Mouse (Mus musculus): ENCODE measurements around the gene Nbeal2. TPM values are rescaled to one million over a fixed set of nuclear protein-coding genes. Genes with fewer than 3 reads are reported as not detected.

Nbeal2 gene
- polyA plus RNA-seq (2016; fragmentation: Nextera tagmentation; extraction: Ambion mirVana): 1.8 and 2.1 TPM in 2 replicates

- peak within 1 kb of the TSS; percentile 72 for H3K9ac ChIP-seq
- peaks cover 48% of the 10 kb centered on the region for H3K4me1 ChIP-seq
Measured at GRCm38 (mm10) chr9:110653655-110654461, at the start of gene Nbeal2. TSS of gene Nbeal2 (minus strand) at chr9:110654161.

GRCm38 (mm10) chr9:110702848-110703247, 48.9 kb upstream of the Nbeal2 start:
- ATAC-seq (ENCODE audit: low FRiP score): no peak
- WGBS: 95% methylated on average over 1 of the region's 1 CpGs
- H3K9me3 ChIP-seq (replicated peaks): no peaks in the 10 kb centered on the region
- H3K4me3 ChIP-seq: no peak overlapping the region
- H3K4me1 ChIP-seq: no peaks in the 10 kb centered on the region
- no peak overlapping the region for H3K9ac ChIP-seq
- H3K4me2 ChIP-seq (replicated peaks): no peak overlapping the region
- peaks cover 9% of the 10 kb centered on the region; the same call in 1 of the 2 replicates for H3K36me3 ChIP-seq
- no peak overlapping the region for H3K27ac ChIP-seq
- no peaks in the 10 kb centered on the region for H3K27me3 ChIP-seq

More at GRCm38 (mm10) chr9:110653655-110654461, at the start of gene Nbeal2:
- peak; percentile 55 for ATAC-seq (ENCODE audit: low FRiP score)
- Histone ChIP-seq H3K27me3 (peaks cover 36% of the 10 kb centered on the region), H3K4me3 (peak within 1 kb of the TSS; percentile 63), H3K4me2 (replicated peaks) (peak within 1 kb of the TSS; percentile 100), H3K9me3 (replicated peaks) (no peaks in the 10 kb centered on the region), H3K27ac (no peak within 1 kb of the TSS), H3K36me3 (no peaks in the 10 kb centered on the region)
- under 1% methylated on average over 70 of the region's 75 CpGs for WGBS

GRCm38 (mm10) chr9:110701114-110702032, 47.4 kb upstream of the Nbeal2 start:
- 77% methylated on average over 11 of the region's 12 CpGs for WGBS
- H3K4me3 ChIP-seq: no peak overlapping the region
- H3K4me2 ChIP-seq (replicated peaks): no peak overlapping the region
- H3K27me3 ChIP-seq: no peaks in the 10 kb centered on the region
- no peak overlapping the region for H3K9ac ChIP-seq
- H3K4me1 ChIP-seq: no peaks in the 10 kb centered on the region
- no peak for ATAC-seq (ENCODE audit: low FRiP score)
- no peaks in the 10 kb centered on the region for H3K9me3 ChIP-seq (replicated peaks)
- H3K36me3 ChIP-seq: peaks cover 11% of the 10 kb centered on the region; the same call in 1 of the 2 replicates
- no peak overlapping the region for H3K27ac ChIP-seq

- no peaks in the 10 kb centered on the region for H3K4me1 ChIP-seq
- H3K9ac ChIP-seq: no peak overlapping the region
- H3K9me3 ChIP-seq (replicated peaks): no peaks in the 10 kb centered on the region
- H3K4me2 ChIP-seq (replicated peaks): no peak overlapping the region
- WGBS: 98% methylated on average over 3 of the region's 3 CpGs
- H3K27ac ChIP-seq: no peak overlapping the region
- H3K4me3 ChIP-seq: no peak overlapping the region
- peaks cover 16% of the 10 kb centered on the region; the same call in 1 of the 2 replicates for H3K36me3 ChIP-seq
- ATAC-seq (ENCODE audit: low FRiP score): no peak
- H3K27me3 ChIP-seq: no peaks in the 10 kb centered on the region
Measured at GRCm38 (mm10) chr9:110699574-110699973, 45.6 kb upstream of the Nbeal2 start.

GRCm38 (mm10) chr9:110697465-110697864, 43.5 kb upstream of the Nbeal2 start:
- no peaks in the 10 kb centered on the region for H3K27me3 ChIP-seq
- 84% methylated on average over 3 of the region's 3 CpGs for WGBS
- H3K4me2 ChIP-seq (replicated peaks): no peak overlapping the region
- H3K9ac ChIP-seq: no peak overlapping the region
- H3K4me1 ChIP-seq: no peaks in the 10 kb centered on the region
- peaks cover 27% of the 10 kb centered on the region for H3K36me3 ChIP-seq
- no peak for ATAC-seq (ENCODE audit: low FRiP score)
- H3K27ac ChIP-seq: no peak overlapping the region
- no peaks in the 10 kb centered on the region for H3K9me3 ChIP-seq (replicated peaks)
- H3K4me3 ChIP-seq: no peak overlapping the region

- H3K4me1 ChIP-seq: no peaks in the 10 kb centered on the region
- H3K27me3 ChIP-seq: no peaks in the 10 kb centered on the region
- H3K9me3 ChIP-seq (replicated peaks): no peaks in the 10 kb centered on the region
- no peak overlapping the region for H3K4me2 ChIP-seq (replicated peaks)
- ATAC-seq (ENCODE audit: low FRiP score): no peak
- no peak overlapping the region for H3K9ac ChIP-seq
- peaks cover 27% of the 10 kb centered on the region for H3K36me3 ChIP-seq
- H3K27ac ChIP-seq: no peak overlapping the region
- 92% methylated on average over 5 of the region's 5 CpGs for WGBS
- H3K4me3 ChIP-seq: no peak overlapping the region
Measured at GRCm38 (mm10) chr9:110696427-110696826, 42.5 kb upstream of the Nbeal2 start.

GRCm38 (mm10) chr9:110695165-110695755, 41.3 kb upstream of the Nbeal2 start:
- Histone ChIP-seq H3K36me3 (peaks cover 23% of the 10 kb centered on the region), H3K9me3 (replicated peaks) (no peaks in the 10 kb centered on the region), H3K4me2 (replicated peaks) (no peak overlapping the region), H3K27me3 (no peaks in the 10 kb centered on the region), H3K4me1 (no peaks in the 10 kb centered on the region), H3K4me3 (no peak overlapping the region), H3K9ac (no peak overlapping the region), H3K27ac (no peak overlapping the region)
- WGBS: 85% methylated on average over 4 of the region's 4 CpGs
- ATAC-seq (ENCODE audit: low FRiP score): no peak

GRCm38 (mm10) chr9:110689261-110689779, 35.4 kb upstream of the Nbeal2 start:
- H3K27ac ChIP-seq: no peak overlapping the region
- no peak overlapping the region for H3K4me3 ChIP-seq
- H3K4me2 ChIP-seq (replicated peaks): no peak overlapping the region
- H3K9ac ChIP-seq: no peak overlapping the region
- no peaks in the 10 kb centered on the region for H3K27me3 ChIP-seq
- no peak for ATAC-seq (ENCODE audit: low FRiP score)
- peaks cover 15% of the 10 kb centered on the region for H3K4me1 ChIP-seq
- H3K9me3 ChIP-seq (replicated peaks): no peaks in the 10 kb centered on the region
- WGBS: 89% methylated on average over 8 of the region's 8 CpGs
- peaks cover 11% of the 10 kb centered on the region for H3K36me3 ChIP-seq

GRCm38 (mm10) chr9:110687846-110688245, 33.9 kb upstream of the Nbeal2 start:
- ATAC-seq (ENCODE audit: low FRiP score): no peak
- 88% methylated on average over 2 of the region's 2 CpGs for WGBS

GRCm38 (mm10) chr9:110687061-110687460, 33.1 kb upstream of the Nbeal2 start:
- Histone ChIP-seq H3K9me3 (replicated peaks) (no peaks in the 10 kb centered on the region), H3K27me3 (no peaks in the 10 kb centered on the region), H3K4me3 (no peak overlapping the region), H3K9ac (no peak overlapping the region), H3K4me2 (replicated peaks) (no peak overlapping the region), H3K27ac (no peak overlapping the region), H3K36me3 (no peaks in the 10 kb centered on the region), H3K4me1 (peaks cover 32% of the 10 kb centered on the region)
- 70% methylated on average over 5 of the region's 5 CpGs for WGBS
- ATAC-seq (ENCODE audit: low FRiP score): no peak

More at GRCm38 (mm10) chr9:110687846-110688245, 33.9 kb upstream of the Nbeal2 start:
- Histone ChIP-seq H3K36me3 (0 out of 2 replicates have a peak, but pooled peaks cover 2% of the 10 kb centered on the region), H3K9me3 (replicated peaks) (no peaks in the 10 kb centered on the region), H3K4me1 (peaks cover 28% of the 10 kb centered on the region), H3K9ac (no peak overlapping the region), H3K4me2 (replicated peaks) (no peak overlapping the region), H3K4me3 (no peak overlapping the region), H3K27ac (no peak overlapping the region), H3K27me3 (no peaks in the 10 kb centered on the region)

GRCm38 (mm10) chr9:110686472-110686871, 32.5 kb upstream of the Nbeal2 start:
- Histone ChIP-seq H3K27me3 (no peaks in the 10 kb centered on the region), H3K36me3 (no peaks in the 10 kb centered on the region), H3K4me3 (no peak overlapping the region), H3K9ac (no peak overlapping the region), H3K4me2 (replicated peaks) (no peak overlapping the region), H3K27ac (no peak overlapping the region), H3K9me3 (replicated peaks) (no peaks in the 10 kb centered on the region), H3K4me1 (peaks cover 36% of the 10 kb centered on the region)
- ATAC-seq (ENCODE audit: low FRiP score): no peak
- 58% methylated on average over 3 of the region's 3 CpGs for WGBS
